Mouse (Mus musculus) B cell, adult 2 months (primary cell): Measurements from ENCODE around the gene Fam131a.
A peak's percentile ranks its signal among the peaks of the same experiment; 100 is the strongest.

ENCODE experiments used
- DNase-seq, 2 experiments: peaks; one replicate each; pipeline ENCODE4 v3.0.0; 2022

Gene Fam131a

DNA sequence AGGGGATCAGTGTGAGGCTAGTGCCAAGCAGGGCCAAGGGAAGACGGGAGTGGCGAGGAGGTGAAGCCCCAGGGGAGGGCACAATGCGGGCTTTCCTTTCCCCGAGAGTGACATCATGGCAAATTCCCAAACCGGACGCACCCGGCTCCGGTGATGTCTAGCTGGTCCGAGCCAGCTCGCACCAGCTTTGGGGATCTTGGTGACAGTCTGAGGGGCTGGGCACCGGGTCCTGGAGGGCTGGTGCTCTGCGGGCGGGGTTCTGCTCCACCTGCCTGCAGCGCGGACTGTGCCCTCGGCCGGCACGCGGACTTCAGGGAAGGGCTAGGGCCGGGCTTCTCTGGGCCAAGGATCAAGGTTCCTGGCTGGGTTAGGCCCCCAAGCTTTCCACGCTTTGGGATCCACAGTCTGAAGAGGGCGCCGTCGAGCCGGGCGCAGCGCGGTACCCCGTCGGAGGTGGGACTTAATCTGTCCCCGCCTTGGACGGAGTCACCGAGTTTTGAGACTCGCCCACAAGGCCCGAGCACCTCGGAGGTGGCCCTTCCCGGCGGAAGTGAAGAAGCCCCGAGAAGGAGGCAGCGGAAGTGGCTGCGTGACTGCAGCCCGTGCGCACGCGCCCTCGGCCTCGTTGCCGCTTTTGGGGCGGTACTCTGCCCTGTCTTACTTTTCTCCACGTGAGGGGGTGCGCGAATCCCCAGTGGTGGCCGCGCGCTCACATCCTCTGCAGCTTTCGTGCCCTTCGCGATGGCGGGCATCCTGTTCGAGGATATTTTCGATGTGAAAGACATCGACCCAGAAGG lies 24.3 kb downstream of the Fam131a start, which contains the start of the genes Polr2h and Clcn2:
Polr2h (plus strand) TSS at position 485 of the 797 bp plus-strand sequence.
Clcn2 (minus strand) TSS at position 566 of the 797 bp plus-strand sequence.
- DNase-seq = peak; percentile 98

DNA sequence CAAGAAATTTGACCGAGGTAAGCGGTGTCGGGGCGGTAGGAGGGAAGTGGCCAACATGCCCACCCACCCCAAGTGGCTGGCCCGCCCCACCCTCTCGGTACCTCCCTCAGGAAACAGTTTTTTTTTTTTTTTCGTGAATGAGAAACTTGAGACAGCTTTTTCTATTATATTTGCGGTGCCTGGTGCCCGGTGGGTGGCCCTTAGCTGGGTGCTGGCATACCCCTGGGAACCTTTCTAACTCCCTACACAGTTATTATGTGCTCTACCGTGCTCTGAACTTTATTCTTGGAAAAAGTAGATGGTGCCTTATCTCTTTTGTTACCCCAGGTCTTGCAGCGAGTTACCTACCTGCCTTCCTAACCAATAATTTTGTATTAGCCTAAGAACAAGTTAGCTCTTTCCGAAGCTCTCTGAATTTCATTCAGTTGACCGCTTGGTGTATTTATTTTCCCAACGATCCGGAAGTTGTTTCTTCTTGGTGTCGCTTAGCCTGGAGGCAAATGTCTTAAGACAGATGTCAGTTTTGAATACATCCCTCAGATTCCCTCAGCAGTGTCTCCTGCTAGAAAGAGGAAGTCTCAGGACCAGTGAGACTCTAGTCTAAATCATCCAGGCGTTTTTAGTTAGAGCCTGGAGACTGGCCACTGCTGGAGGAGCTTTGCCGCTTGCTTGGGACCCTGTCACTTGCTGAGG lies 25.1 kb downstream of the Fam131a start:
- no peak for DNase-seq

DNA sequence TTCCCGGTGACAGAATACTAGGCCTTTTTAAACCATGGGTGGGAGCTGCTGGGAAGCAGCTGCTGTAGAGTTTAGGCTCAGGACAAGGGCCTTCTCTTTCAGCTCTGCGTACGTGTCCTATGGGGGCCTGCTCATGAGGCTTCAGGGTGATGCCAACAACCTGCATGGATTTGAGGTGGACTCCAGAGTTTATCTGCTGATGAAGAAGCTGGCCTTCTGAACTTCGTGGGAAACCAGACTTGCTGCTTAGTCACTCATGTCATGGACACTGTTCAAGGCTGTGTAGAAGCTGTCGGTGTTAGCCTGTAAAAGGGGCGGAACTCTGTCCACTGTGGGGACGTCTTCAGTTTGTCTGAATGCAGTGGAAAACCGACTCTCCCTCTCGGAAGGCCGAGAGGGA lies 28.8 kb downstream of the Fam131a start:
- DNase-seq = no peak

DNA sequence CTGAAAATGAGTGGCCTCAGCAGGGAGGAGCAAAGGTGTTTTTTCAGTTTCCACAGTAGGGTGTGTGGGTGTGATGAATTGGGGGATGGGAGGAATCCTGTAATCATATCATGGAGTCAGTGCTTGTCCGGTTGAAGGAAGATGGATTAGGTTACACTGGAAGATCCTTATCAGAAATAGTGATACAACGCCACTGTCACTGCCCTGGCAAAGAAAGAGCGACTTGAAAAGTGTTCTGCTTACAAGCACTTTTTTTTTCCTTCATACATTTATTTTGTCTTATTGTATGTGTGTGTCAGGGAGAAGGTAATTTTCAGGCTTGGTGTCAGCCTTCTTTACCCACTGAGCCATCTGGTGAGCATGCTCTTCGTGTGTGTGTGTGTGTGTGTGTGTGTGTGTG lies 29.7 kb downstream of the Fam131a start:
- no peak for DNase-seq

DNA sequence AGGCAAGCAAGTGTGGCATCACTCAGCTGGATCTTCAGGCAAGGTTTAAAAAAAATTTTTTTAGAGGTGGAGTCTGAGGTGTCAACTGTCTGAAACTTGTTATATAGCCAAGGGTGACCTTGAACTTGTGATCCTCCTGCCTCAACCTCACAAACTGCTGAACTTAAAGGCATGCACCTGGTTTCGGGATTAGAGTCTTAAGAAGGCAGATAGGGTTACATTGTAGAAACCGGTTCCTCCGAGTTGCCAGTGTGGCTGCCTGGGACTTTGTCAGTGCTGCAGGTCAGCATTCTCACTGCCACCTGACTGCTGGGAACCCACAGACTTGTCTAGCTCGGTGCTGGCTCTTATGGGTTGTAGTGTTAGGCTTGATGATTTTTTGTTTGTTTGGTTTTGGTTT lies 30.2 kb downstream of the Fam131a start:
- DNase-seq = no peak

DNA sequence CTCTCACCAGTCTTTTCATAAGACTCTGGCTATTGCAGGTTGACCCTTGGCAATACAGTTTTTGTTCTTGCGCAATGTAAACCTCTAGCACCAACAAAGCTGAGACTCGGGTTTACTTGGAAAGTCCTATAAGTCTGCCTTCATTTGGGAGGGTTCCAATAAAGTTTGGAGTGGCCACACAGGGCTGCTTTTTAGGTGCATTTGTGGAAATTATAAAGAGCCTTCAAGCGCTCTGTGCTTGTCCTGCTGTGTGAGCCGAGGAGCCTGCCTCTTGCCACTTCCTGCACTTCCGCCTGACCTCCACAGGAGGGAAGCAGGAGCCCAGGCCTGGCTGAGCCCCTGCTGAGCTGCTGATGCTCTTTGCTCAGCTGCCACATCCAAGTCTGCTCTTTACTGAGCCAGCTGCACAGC lies 31.3 kb downstream of the Fam131a start:
- peak in 1 of 2 experiments; percentile 22 for DNase-seq

DNA sequence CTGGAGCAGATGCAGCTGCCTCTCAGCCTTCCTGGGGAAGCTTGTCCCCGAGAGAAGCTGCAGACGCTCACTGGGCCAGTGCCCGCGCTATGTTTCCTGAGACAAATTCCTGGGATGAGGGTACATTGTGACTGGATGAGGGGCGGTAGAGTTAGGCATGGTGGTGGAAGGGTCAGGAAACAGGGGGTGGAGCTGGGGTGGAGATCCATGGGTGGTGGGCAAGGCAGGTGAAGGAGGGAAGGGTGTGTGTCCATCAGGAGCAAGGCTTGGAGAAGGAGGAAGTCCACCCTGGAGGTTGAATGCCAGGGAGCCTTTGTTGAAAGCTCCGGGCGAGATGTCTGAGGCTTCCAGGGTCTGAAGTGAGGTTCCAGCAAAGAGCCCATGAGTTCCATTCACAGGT lies 32.3 kb downstream of the Fam131a start:
- no peak for DNase-seq

DNA sequence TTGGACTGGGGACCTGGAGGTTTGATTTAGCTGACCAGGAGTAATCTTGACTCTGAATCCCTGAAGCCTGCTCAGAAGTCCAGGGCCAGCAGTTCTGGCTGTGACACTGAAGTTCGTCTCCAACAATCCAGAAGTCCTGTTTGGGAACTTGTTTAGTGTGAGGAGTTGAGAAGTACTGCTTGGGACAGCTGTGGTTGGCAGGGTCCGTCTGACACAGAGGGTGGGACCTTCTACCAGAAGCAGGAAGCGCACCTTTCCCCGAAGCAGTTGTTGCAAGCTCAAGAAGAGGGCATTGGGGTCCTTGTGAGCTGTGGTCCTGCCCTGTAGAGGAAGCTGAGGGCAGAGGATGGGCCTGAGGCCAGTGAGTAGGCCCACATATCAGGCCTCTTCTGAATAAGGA lies 32.7 kb downstream of the Fam131a start:
- no peak for DNase-seq

DNA sequence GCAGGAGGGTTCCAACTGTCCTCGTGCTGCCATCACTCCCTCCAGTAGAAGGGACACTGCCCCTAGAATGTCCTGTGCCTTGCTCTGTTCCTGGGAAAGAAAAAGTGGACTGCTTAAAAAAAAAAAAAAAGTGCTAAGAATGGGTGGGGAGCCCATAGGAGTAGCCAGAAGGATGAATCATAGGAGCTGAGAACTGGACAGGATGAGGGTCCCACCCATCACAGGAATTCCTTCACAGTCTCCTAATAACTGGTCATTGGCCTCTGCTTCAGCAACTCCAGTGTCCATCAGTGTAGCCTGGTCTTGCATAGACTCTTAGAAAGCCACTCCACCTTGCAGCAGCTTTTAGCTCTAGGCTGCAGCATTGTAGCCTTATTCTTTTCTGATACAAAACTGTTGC lies 33.3 kb downstream of the Fam131a start:
- DNase-seq = no peak

DNA sequence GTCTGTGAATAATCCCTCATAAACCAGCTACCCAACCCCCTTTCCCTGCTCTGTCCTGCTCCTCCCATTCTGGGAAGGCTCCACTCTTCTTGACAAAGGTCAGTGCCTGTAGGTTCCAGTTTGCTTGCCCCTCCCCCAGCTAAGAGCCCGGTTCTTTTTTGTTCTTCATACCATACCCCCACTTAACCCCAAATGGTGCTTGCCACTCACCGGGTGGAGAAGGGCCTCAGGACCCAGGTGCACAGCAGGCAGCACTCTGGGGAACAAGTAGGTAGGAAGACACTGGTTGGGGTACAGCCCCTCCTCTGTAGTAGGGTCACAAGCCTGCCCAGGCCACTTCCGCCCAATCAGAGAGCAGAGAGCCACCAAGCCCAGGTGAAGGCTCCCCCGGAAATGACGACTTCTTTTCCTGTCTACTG lies 37.3 kb downstream of the Fam131a start:
- no peak for DNase-seq

DNA sequence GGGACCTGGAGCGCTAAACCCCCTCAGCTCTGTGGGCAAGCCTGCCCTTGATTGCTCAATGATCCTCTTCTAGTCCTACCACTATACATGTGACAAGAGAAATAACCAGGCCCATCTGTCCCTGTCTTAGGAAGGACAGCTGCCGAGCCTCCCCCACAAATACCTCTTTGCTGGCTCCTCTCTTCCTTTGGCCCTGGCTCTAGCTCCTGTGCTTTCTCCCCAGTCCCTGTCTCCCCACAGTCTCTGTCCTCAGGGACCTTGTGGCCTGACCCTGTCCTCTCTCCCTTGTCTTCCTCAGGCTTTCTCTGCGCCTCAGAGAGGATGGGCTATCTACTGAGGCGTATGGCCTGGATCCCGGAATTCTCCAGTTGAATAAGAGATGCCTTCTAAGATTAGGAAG lies 38.6 kb downstream of the Fam131a start:
- no peak for DNase-seq

DNA sequence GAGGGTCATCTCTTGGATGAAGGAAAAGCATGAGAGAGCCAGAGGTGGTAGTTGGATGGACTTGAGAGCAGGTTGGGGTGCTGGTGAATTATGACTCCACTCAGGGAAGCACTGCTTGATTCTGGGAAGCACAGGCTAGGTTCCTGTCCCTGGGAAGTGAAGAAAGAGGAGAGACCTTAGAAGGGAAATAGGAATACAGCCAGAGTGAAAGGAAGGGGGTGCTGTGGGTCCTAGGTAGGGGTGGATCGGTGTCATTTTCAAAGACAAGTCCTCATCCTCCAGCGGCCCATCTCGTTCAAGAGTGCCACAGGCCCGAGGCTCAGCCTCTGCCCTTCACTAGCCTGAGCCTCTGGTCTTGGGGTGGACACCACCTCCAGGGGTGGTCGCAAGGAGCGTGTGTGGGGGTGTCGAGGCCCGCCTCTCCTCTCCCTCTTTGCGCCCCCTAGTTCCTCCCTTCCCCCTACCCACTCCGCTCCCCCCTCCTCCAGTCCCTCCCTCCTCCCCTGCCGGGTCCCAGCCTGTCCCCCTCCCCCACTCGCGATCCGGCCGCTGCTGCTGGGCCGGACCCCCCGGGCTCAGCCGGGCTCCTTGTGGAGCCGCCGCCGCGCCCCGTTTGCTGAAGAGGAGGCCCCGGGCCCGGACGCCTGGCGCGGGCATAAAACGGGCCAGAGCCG lies 39.3 kb downstream of the Fam131a start:
- no peak for DNase-seq

DNA sequence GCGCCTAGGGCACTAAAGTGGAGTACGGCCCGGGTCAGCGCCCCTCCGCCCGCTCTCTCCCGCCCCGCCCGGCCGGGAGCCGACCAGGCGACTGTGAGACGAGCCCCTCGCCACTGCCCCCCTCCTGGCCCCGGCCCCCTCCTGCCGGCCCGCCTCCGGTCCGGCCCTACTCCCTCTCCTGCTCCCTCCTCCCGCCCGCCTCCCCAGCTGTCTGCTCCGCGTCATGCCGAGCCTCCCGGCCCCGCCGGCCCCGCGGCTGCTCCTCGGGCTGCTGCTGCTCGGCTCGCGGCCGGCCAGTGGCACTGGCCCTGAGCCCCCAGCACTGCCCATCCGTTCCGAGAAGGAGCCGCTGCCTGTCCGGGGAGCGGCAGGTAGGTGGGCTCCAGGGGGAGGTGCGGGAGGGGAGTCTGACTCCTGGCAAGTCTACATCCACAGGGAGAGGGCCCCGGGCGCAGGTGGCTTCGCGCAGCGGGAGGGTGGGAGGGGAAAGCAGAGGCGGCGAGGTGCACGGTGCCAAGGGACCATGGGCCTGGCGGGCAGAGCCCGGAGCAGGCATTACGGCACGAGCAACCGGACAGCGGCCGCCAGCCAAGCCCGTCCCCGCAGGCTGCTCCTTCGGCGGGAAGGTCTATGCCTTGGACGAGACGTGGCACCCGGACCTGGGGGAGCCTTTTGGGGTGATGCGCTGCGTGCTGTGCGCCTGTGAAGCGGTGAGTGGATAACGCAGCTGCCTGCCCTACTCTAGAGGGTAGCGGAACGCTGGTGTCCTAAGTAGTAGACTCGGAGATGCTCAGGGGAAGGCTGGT lies 40.1 kb downstream of the Fam131a start, which contains the start of gene Chrd:
Chrd (plus strand) TSS at position 203 of the 806 bp plus-strand sequence.
- peak in 1 of 2 experiments; percentile 15 for DNase-seq

DNA sequence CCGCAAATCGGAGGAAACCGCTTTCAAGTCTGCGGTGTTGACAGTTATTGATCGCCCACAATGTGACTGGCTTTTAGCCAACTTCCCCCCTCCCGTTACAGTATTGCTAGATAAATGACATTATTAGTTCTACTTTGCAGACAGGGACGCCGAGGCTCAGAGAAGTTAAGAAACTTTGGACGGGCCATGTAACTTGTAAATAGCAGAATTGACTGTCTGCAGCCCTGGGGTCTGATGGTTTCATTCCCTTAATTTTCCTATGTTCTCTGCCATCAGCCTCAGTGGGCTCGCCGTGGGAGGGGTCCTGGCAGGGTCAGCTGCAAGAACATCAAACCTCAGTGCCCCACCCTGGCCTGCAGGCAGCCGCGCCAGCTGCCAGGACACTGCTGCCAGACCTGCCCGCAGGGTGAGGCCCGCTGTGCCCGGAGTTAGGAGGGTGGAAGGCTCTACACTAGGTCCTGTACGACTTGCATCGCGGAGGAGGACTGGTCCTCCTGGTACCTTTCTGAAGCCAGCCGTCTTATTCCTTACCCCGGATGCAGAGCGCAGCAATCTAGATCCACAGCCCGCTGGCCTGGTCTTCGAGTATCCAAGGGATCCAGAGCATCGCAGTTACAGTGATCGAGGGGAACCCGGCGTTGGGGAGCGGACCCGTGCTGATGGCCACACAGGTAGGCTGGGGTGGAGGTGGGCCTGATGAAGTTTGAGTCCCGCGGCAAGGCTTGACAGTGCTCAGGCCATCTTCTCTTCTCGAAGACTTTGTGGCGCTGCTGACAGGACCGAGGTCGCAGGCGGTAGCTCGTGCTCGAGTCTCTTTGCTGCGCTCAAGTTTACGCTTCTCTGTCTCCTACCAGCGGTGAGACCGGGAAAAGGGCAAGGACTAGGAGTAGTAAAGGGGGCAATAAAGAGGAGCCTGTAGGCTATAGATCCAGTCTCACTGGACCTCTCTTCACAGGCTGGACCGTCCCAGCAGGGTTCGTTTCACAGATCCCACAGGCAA lies 41.0 kb downstream of the Fam131a start, which contains the start of gene Thpo:
Thpo (minus strand) TSS at position 781 of the 1,000 bp plus-strand sequence.
- DNase-seq = no peak

DNA sequence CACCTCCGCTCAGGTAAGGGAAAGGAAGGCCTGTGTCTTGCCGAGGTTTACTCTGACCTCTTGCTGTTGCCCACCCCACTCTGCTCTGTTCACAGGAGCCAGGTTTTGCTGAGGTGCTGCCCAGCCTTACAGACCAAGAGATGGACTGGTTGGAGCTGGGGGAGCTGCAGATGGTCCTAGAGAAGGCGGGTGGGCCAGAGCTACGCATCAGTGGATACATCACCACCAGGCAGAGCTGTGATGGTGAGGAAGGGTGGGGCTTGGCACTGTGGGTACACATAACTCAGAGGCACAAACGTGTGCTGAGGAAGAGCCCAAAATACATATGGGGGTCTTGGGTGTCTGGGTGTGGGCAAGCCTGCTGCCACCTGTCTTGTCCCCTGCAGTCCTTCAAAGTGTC lies 42.6 kb downstream of the Fam131a start:
- DNase-seq = no peak

DNA sequence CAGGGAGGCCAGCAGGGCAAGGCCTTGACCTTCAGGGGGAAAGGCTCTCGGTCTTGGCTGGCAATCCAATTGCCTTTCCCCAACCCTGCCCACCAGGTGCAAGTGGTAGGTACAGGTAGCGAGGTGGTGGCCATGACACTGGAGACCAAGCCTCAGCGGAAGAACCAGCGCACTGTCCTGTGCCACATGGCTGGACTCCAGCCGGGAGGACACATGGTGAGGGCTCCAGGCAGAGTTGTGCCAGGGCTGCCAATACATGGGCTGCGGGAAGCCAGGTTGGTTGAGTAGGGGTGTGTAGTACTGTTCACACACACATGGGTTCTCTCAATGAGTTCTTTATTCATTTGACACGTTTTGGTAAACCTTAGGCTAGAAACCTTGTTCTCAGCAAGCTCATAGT lies 43.1 kb downstream of the Fam131a start:
- DNase-seq = no peak

DNA sequence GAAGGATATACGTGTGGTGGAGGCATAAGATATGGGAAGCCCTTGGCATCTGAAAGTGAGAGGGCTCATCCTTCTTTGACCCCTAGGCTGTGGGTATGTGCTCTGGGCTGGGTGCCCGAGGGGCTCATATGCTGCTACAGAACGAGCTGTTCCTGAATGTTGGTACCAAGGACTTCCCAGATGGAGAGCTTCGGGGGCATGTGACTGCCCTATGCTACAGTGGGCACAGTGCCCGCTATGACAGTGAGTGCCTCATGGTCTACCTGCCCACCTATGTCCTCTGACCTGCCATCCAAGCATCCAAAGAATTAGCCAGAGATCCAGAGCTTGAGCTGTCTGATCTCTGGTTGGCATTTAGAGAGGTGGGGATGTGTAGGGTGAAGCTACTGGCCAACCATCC lies 43.8 kb downstream of the Fam131a start:
- no peak for DNase-seq

DNA sequence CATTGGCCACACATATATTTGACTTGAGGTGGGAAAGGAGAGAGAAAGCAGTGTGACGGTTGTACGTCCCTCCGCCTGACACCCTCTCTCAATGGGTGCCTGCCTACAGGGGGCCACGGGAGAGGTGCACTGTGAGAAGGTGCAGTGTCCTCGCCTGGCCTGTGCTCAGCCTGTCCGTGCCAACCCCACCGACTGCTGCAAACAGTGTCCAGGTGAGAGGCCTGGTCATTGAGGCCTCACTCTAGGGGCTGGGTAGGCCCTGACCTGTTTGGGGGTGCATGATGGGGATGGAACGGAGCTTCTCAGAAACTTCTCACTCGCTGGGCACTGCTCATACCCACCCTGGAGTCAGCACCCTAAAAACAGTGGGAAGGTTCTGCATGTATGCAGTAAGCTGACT lies 46.8 kb downstream of the Fam131a start:
- DNase-seq = no peak

DNA sequence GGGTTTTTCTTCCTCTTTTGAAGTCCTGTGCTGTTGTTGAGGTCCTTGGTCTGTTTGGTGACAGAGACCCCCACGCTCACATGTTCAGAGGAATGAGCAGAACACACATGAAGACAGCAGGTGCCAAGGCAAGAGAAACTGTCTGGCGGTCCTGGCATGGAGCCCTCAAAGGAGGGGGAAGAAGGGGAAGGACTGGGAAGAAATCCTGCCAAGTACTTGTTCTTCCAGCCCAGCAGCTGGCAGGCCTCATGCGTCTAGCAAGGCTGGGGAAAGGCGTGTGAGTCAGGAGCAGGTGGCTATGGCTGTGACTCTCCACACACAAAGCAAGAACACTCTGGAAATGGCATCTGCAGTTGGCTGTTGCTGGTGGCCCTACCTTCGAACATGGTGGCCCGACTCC lies 53.6 kb downstream of the Fam131a start:
- DNase-seq = no peak

DNA sequence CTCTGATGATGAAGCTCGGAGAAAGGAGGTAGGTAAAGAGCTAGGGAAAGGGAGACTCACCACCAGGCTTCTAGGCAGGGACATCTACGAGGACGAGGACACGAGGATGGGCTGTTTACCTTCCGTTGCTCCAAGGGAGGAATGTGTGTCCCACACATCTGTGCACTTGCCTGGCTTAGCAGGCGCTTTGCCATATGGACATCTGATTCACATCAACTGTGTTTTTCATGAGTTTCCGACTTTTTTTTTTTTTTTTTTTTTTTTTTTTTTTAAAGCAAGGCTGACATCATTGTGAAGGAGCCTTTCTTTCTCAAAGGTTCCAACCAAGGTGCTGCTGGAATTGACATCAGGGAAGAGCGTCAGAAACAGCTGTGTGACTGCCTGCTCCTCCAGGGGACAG lies 57.5 kb downstream of the Fam131a start:
- no peak for DNase-seq
